Mouse (Mus musculus) brain, embryonic 14.5 days (tissue): ENCODE results near the gene Dcun1d2.

Experiments
- CTCF ChIP-seq: fragments of 200-500 bp; IDR thresholded peaks from 2 replicates; pipeline ENCODE4 v1.5.1; 2012; ENCODE audit warnings: inconsistent platforms, mild to moderate bottlenecking, moderate library complexity, borderline replicate concordance; ENCODE audit not compliant: insufficient read depth, insufficient read length; ENCODE audit errors: extremely low read depth
- POLR2A ChIP-seq: fragments of 200-500 bp; IDR thresholded peaks from 2 replicates; pipeline ENCODE4 v1.6.1; 2012; ENCODE audit warnings: mild to moderate bottlenecking, inconsistent platforms, borderline replicate concordance; ENCODE audit not compliant: poor library complexity, insufficient read depth, insufficient read length, severe bottlenecking; ENCODE audit errors: extremely low read depth

GRCm38 (mm10) chr8:13227184-13227583, 60.7 kb downstream of the Dcun1d2 start:
- TF ChIP-seq POLR2A (no peak), CTCF (no peak)
